Mouse (Mus musculus) urinary bladder, postnatal 14 days (tissue): ENCODE measurements around the gene Rundc3a.

Experiments used
- DNase-seq: peaks from one replicate; pipeline ENCODE4 v3.0.0; 2021; ENCODE audit warnings: low spot score

Gene Rundc3a

DNA sequence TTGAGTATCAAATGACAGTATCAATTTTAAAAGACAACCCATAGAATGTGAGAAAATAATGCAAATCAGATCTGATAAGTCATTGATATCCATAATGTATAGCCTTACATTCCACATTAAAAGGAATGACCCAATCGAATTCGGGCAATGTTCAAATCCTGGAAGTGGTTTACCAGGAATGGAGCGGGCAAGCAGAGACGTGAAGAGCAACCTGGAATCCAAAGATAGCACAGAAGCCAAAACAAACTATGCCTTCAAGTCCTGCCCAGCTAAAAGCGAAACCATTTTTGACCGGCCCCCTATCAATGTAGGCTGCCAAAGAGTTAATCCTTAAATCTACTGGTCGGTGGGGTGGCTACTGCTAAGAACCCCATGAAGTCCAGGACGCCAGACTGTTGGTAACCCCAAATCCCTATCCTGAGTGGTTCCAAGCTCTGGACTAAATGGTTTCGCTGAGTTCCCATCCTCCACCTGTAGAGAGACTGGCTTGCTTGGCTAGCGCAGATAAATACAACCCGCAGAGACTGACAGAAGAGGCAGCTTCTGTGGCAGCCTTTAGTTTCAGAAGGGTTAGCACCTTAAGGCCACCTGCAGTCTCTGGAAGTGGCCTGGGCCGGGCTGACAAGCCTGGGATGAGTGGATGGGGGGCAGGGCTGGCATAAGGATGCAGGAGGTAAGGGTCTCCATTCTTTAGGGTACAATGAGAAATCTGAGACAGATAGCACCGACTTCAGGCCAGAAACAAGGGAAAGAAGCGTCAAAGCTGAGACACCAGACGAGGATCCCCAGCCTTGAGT, 564 bp upstream of the Rundc3a start:
- no peak for DNase-seq

- DNase-seq, result no peak
Observed at GRCm38 (mm10) chr11:102393719-102394420, 667 bp downstream of the Rundc3a start.

GRCm38 (mm10) chr11:102394421-102395124, 1.4 kb downstream of the Rundc3a start:
- no peak for DNase-seq

- DNase-seq, result no peak
Observed at GRCm38 (mm10) chr11:102395250-102395649, 2.0 kb downstream of the Rundc3a start.

GRCm38 (mm10) chr11:102396263-102396662, 3.1 kb downstream of the Rundc3a start:
- DNase-seq, result no peak

DNA sequence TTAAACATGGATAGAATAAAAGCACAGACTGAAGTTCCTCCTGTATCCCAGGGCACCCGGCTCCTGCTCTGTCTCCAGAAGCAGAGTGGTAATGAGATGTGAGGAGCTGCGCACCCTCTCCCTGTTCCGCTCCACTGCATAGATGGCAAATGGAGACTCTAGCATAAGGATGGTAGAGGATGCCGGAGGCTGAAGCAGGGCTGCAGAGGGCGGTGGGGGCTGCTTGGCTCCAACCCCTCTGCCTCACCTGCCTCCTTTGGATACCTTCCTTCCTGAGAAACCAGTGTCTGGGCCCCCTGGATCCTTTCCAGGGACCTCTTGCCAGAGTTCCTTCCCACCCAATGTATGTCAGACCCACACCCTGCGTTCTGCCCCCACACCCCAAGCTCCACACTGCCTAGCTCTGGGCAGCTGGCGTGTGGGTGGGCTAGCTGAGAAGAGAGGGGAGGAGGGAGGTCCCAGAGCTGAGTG, 3.5 kb downstream of the Rundc3a start:
- DNase-seq, result no peak

- peak; percentile 65 for DNase-seq
Observed at GRCm38 (mm10) chr11:102398007-102398825, 5.0 kb downstream of the Rundc3a start.

DNA sequence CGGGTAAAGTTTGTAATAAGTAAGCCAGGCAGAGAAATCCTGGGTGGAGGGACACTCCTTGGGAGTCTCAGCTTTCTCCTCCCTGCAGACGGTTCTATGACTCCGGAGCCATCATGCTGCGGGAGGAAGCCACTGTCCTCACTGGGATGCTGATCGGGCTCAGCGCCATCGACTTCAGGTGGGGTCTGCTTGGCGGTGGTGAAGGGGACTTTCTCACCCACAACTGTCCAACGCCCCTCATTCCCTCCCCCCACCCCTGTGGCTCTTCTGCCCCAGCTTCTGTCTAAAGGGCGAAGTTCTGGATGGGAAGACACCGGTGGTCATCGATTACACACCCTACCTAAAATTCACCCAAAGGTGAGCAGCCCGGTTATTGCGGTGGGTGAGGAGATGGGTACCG, 5.9 kb downstream of the Rundc3a start:
- DNase-seq, result no peak

- DNase-seq, result no peak
Observed at GRCm38 (mm10) chr11:102399610-102400072, 6.4 kb downstream of the Rundc3a start.

DNA sequence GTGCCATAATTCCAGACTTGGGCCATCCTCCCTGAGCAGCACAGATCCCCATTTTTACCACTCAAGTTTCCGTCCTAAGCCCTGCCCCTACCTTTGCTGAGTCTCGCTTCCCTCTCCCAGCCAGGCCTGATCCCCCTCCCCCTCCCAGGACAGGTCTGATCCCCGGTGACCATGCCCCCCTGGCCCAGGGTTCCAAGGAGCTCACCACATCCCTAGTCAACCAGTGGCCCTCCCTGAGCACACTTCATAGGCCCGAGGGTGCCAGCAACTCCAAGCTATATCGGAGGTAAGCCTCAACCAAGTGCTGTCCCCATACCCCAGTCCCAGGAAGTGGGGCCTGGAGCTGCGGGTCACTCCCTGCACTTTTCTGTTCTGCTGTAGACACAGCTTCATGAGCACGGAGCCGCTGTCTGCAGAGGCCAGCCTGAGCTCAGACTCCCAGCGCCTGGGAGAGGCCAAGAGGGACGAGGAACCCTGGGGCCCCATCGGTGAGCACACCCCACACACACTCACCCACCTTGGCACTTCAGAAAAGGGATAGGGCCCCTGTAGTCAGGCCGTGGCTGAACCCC, 7.4 kb downstream of the Rundc3a start:
- DNase-seq, result no peak

DNA sequence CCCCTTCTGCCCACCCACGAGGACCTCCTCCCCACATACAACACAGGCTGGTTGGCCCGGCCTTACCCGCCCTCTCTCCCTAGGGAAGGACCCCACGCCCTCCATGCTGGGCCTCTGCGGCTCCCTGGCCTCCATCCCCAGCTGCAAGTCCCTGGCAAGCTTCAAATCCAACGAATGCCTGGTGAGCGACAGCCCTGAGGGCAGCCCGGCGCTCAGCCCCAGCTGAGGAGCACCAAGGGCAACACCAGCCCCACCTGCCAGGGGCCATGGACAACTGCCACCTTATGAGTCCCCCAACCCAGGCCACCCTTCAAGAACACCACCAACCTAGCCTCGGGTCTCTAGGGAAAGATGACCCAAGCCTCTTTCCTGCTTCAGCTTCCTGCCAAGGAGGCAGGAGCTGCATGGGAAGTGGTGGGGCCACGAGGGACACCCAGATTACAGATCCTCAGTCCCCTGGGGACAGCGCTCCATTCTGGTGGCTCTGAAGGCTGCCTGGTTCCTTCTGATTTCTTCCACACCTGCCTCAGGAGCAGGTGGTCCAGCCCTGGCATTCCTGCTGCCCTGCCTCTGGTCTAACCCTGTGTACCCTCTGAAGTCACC, 8.8 kb downstream of the Rundc3a start:
- DNase-seq, result no peak

GRCm38 (mm10) chr11:102403657-102404056, 10.5 kb downstream of the Rundc3a start:
- DNase-seq, result no peak

DNA sequence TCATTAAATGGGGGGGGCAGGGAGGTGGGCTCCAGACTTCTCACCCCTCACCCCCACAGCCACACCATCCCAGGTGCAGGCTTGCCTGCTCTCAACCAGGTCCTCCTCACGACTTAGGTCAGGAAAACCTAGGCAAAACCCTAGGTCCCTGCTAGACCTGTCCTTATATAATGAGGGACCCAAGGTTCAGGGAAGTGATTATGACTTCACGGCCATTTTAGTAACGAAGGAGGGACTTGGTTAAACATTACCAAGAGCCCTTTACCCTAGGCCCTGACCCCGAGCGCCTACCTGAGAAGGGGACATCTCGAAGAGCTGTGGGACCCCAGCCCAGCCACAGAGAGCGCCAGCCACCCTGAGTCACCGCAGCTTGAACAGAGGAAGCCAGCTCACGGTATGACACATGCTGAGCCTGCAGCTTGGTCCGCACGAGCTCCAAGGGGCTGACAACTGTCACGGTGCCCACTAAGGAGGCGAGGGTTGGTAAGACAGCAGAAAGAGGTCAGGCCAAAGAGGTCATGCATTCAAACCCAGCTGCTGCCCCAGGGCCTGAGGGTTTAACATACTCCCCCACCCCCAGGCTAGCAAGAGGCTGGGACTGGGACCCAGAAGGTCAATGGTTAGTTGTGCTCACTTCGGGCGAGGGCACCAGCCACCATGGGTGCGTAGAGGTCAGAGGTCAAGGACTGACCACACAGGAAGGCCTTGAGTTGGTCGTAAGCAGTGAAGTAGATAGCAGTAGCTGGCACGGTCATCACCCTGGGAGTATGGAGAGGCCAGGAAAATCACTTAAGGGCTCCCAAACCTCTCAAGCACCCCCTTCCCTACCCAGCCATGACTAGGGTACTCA, 11.2 kb downstream of the Rundc3a start:
- no peak for DNase-seq

GRCm38 (mm10) chr11:102405544-102406285, 12.5 kb downstream of the Rundc3a start:
- DNase-seq, result no peak

DNA sequence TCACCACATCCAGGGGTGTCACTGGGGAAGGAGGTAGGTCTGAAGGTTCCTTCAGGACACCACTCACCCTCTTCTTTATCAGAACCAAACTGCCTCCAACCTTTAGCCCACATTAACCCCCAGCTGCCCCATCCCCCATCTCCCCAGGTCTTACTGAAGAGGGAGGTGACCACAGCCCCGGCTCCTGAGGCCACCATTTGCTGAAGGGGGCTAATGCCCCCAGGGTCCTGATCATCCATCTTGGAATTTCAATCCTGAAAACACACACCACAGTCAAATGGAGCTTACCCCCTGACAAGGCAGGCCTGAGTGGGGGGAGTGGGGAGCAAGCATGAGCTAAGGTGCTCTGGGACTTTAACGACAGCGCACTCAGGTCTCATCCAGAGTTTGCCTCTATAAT, 13.2 kb downstream of the Rundc3a start:
- no peak for DNase-seq

DNA sequence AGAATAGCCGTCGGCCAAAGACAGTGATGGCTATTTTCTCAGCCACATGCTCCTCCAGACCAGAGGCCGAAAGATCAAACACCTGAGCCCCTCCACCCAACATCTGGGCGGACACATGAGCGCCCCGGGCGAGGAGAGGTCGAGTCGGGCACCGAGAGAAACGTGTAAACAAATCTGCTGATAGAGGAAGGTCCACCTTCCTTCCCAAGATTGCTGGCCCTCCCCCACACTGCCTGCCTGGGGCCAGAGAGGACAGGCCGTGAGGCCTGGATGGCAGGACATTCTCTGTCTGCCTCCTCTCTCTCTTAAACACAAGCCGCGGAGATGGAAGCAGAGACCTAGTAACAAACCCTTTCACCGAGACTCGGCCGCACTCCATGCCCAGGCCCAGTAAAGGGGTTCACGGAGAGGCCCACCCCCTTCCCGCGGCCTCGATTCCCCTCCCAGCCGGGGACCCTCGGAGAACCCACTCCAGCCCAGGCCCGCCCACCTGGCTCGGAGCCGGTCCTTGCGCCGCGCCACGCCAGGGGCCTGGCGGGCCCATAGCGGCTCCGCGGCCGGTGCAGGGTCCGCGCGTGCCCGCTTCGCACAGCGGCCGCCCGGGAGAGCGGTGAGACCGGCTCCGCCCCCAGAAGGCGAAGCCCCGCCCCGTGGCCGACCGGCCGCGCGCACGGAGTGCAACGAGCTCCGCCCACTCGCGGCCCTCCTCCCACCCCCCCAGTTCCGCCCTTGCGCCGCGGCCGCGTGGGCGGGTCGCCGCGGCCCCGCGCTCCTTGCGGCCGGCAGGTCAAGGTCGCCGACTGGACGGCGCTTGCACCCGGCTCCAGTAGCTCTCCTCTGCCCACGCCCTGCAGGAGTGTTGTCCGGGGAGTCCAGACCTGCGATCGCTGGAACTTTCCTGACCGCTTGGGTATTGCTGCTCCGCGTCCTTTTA, 14.0 kb downstream of the Rundc3a start:
- DNase-seq, result peak; percentile 93

DNA sequence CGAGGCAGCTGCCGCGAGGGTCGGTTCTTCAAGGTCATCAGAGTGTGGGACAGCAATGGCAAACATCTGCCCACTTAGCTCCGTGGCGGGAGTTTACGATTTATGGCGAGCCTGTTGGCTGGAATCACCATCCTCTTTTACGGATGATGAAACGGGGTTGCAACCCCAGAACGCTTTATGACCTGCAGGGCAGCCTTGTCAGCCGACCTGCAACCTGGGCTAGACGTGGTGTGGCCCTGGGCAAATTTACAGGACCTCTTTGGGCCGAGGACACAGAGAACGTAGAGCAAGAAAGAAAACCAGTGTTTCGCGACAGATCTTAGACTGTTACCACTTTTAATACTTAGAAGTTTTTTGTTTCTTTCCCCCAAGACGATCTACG, 14.6 kb downstream of the Rundc3a start, which contains the start of gene Slc25a39:
TSS of gene Slc25a39 (minus strand) at position 113 of the 382 bp plus-strand sequence.
- DNase-seq, result no peak

DNA sequence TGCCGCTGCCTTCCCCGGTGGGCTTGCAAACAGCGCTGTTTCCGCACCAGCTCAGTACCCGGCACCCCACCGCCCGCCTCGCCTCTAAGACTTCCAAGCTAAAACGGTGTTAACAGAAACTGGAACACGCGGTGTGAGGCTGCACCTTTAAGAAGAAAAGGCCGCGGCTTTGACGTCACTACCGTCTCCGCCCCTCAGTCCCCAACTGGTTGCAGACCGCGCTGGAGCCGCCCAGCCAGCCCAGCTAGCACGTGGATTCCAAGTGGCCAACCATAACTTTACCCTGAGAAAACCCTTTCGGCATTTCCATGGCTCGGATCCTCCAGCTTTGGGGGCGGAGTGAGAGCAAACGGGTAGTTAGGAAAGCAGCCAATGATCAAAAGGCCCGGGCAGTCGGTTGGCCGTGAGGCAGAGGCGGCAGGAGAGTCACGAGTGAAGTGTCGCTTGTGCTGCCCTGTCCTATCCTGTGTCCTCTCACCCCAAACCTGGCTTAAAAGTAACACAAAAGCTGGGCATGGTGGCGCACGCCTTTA, 15.2 kb downstream of the Rundc3a start:
- peak; percentile 98 for DNase-seq
